Mouse (Mus musculus): ENCODE data around the gene Nap1l4.

Nap1l4 gene

DNA sequence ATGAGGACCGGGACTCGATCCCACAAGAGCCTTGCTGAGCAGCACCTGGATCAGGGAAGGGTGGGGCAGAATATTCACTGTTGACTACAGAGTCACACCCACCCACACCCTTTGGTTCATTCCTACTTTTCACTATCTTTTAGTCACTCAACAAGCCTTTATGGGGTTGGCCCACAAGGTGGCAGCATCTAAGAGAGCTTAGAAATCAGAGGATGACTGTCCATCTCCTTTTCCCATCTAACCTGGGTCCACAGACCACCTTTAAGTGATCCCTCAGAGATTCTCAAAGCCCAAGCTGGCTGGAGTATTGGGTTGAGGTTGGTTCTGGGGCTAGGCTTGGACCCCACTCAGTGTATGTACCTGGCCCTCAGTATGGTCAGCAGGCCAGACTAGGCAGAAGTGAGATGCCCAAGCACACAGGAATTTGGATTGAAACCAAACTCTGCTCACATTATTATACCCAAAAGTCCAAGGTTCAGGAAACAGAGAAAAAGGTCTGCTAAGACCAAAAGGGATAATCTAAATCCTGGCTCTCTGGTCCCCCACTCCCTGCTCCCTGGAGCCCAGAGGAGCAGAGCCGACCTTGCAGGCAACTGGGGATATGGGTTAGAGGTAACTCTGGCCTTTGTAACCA, 72.1 kb downstream of the Nap1l4 start:
- DNase-seq: peak; percentile 77

DNA sequence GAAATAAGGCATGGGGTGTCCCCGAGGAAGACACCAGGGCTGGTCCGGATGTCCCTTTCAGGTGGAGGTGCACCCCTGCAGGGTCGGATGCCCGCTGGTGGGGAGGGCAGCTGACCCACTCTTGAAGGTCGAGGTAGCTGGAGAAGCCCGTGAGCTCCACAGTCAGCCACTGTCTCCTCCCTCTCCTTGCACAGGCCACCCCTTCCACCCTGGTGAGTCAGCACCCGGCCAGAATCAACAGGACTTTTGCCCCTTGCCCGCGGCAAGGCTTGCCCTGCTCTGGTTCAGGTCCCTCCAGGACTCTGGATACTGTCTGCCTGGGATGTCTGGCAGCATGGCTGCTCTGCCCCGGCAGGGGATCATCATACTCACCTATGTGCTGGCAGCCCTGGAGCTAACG, 73.0 kb downstream of the Nap1l4 start:
- peak; percentile 92 for DNase-seq

DNA sequence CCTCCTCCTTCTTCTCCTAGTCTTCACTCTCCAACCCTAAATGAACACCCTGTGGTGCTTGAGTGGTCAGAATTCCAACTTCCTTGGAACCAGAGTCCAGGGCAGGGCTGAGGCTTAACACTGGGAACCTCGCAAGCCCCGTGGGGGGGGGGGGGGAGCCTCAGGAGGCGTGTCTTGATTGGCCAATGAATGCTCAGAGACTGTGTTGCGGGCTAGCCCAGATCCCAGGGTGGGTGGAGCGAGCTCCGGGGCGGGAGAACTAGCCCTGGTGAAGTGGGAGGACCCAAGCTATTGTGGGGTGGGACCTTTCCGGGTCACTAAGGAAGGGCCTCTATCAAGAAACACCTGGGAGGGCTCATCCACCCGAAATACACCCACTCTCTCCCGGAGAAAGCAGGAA, 74.1 kb downstream of the Nap1l4 start:
- peak; percentile 83 for DNase-seq

DNA sequence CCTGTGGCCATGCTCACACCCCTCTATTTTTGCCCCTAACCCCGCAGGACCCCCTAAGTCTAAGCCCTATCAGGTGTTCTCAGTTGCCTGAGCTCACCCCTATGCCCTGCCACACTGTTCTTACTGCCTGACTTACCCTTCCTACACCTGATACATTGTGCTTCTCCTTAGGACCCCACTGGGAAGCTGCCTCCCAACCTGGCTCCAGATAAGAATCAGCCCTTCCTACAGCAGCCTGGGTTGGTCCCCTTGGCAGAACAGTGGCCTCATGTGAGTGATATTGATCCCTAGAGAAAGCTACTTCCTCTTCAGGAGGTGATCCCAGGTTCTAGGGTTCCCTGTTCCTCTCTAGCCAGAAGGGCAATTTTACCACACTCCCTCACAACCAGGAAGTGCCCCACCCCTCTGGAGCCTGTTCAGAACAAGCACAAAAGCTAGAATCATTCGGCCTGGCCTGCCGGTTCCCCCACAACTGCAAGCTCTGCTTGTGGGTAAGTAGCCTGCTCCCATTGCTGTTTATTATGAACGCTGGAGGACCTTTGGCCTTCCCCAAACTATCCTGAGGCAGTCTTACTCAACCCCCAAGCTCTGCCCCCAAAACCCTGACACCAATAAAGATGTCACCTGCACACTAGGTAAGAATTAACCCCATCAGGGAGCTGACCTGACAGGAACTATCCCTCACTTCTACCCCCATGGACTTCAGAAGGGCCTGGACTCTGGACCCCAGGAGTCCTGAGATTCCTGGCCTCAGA, 75.4 kb downstream of the Nap1l4 start, which contains the start of gene Slc22a18:
Gene Slc22a18 (plus strand): TSS at position 390 of the 755 bp plus-strand sequence.
- DNase-seq: peak; percentile 90

DNA sequence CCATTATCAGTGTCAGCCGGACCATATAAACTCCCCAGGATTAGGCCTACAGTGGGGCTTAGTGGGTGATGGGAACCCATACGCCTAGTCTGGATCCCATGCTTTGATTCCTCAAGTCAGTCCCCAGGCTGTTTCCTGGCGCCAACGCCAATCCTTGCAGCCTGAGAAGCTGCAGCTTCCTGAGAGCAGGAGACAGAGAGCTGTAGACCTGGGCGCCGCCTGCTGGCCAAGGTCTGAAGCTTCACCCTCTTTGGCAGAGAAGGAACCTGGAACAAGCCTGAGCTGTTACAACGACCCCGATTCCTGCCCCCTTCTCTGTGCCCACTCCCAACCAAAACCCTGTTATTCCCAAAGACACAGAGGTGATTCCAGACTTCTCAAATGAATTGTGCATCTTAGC, 79.0 kb downstream of the Nap1l4 start:
- DNase-seq: peak; percentile 73

DNA sequence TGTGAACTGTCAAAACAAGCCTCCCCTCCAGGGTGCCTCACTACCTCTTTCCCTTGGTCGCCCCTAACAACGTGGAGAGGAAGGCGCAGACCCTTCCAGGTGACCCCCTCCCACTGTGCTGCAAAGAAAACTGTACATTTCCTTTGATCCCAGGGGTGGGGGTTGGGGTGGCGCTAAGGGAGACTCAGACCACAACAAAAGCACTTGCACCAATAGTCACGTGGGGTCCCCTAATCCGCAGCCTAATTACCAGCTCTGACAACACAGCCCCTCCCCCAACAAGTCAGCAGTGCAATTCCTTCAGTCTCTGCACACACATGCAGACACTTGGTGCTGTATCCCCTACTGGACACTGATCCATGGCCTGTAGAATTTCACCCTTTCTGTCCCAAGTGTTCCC, 81.2 kb downstream of the Nap1l4 start:
- DNase-seq: no peak

- DNase-seq: peak; percentile 79
Measured at GRCm38 (mm10) chr7:143466099-143466677, 82.7 kb downstream of the Nap1l4 start.

- no peak for DNase-seq
Measured at GRCm38 (mm10) chr7:143464811-143465560, 83.9 kb downstream of the Nap1l4 start.

DNA sequence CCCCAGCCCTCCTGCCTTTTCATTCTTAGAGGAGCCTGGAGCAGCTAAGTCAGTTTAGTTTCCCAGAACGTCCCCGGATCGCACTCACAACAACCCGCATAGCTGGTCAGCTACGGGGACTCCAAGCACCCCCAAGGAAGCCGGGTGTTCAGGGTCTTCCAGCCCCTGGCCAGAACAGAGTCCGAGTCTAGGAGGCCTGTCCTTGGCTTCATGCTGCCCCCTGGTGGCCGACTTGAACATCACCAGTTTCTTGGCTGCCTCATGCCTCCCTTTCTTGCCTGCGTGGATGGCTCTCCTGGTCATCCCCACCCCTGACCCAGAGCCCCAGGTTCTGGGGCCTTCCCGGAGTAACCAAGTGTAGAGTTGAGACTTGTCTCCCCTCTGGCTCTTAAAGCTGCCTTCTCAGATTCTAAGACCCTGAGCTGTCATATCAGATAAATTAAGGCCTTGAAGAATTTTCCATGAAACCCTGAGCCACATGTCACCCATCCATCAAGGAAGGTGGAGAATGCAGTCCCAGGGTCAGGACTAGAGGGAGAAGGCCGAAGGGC, 85.0 kb downstream of the Nap1l4 start:
- DNase-seq: peak; percentile 68

All from kidney, adult 9 months (tissue).